Mouse (Mus musculus) midbrain, embryonic 13.5 days (tissue): ENCODE measurements around the gene Gm13697. TPM values are rescaled to one million over a fixed set of nuclear protein-coding genes. Genes with fewer than 3 reads are reported as not detected.

Experiments
- polyA plus RNA-seq: library from polyadenylated mRNA; unstranded; fragments of >200 nt; fragmentation: Nextera tagmentation; extraction: Ambion mirVana; gene quantifications from 2 replicates; pipeline ENCODE4 v1.2.1, GENCODE M21; 2015

The Gm13697 gene
- polyA plus RNA-seq, 1 experiment from 2014 or later = not detected

Other genes with a start within 250 kb of the Gm13697 start
- gene Fam171b, start 172.1 kb upstream of the Gm13697 start, polyA plus RNA-seq = 69.2 and 69.4 TPM in 2 replicates
- not detected in 2 replicates for gene Zswim2, start 43.5 kb upstream of the Gm13697 start, polyA plus RNA-seq
- not detected in 2 replicates for gene Gm13698, start 29.1 kb upstream of the Gm13697 start, polyA plus RNA-seq
- gene Gm13693, start 23.2 kb upstream of the Gm13697 start, polyA plus RNA-seq = not detected in 2 replicates
- not detected in 2 replicates for gene Gm13695, start 17.4 kb upstream of the Gm13697 start, polyA plus RNA-seq
- gene Gm13696, start 11.6 kb upstream of the Gm13697 start, polyA plus RNA-seq = not detected in 2 replicates
- not detected in 2 replicates for gene Gm13694, start 5.8 kb upstream of the Gm13697 start, polyA plus RNA-seq
- gene Gm13691, start 5.8 kb downstream of the Gm13697 start, polyA plus RNA-seq = not detected in 2 replicates